Mouse (Mus musculus) cerebellum, adult 8-10 months (tissue): ENCODE data around the gene Frmd4b.

Experiments
- DNase-seq: peaks from one replicate; pipeline ENCODE4 v3.0.0; 2022

Gene Frmd4b

DNA sequence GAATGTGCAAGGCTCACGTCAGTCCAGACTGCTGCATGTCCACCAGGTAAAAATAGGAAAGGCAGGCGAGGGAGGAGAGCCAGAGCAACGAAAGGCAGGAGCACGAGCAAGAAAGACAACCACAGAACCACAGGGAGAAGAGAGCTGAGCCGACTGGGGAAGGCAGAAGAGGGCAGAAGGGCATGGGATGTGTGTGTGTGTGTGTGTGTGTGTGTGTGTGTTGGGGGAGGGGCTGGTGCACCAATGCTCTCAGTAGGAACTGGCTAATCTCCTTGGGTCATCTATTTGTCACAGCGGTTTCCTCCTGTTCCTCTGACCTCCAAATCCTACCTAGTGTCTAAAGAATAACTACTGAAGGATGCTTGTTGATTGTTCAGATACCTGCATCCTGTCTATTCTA, 308.2 kb downstream of the Frmd4b start:
- no peak for DNase-seq

DNA sequence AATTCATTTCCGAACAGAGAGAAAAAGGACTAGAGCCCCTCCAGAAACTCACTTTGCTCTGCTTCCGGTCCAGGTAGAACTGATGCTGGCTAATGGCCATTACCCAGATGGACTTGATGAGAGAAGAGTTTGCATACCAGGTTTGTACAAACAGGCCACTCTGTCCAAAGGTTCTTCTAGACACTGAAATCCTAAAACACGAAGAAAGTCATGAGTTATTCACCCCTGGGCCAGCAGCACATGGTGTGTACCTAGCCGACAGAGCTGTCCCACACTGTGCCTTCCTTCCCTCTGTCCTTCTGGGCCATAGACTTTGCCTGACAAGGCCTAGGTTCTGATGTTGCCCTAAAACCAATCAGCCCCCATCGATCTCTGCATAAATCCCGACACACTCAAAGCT, 308.8 kb downstream of the Frmd4b start:
- DNase-seq: no peak

DNA sequence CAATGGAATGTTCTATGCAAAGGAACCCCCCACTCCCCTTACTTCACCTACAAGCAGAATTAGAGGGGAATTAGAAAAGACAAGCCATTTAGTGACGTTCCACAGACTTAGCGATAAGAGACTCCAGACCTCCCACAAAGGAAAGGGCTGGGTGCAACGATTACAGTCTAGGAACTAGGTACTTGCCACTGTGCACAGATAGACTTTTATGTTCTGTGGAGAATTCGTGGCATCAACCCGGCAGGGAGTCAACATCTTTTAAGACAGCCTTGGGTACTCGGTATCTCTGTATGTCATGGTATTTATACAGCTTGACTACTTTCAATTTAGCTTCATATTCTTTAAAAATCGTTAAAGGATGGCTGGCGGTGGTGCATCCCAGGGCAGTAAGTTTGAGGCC, 310.1 kb downstream of the Frmd4b start:
- no peak for DNase-seq

DNA sequence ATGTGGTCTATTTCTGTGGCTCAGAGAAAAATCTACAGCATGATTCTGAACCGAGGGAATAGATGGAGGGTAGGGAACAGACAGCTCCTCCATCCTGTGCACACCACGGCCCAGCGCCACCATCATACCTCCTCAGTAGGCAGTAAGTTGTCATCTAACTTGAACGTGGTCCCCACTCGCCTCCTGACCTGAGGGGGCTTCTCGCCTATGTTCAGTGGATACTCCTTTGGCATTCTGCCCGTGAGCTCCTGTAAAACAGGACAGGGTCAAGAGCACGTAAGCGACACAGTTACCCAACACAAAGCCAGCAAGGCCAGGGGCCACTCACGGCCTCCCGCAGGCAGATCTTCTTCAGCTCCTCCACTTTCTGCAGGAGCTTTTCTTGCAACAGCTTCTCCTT, 311.0 kb downstream of the Frmd4b start:
- DNase-seq: no peak

DNA sequence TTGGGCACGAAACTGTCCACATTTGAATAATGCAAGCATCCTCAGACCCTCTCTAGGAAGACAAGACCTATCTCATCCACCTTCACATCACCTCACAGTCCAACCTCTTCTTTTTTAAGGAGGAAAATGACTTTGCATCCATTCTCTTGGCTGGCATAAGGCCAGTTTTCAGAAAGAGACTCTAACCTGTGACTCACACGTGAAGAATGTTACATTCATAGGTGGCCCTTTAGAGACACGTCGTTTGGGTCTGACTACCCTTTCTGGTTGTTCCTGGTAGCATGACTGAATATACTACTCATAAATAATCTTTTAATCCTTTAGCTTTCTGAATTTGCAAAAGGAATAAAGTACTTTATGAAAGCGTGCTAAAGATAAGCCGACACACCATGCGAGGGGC, 311.9 kb downstream of the Frmd4b start:
- DNase-seq: no peak

DNA sequence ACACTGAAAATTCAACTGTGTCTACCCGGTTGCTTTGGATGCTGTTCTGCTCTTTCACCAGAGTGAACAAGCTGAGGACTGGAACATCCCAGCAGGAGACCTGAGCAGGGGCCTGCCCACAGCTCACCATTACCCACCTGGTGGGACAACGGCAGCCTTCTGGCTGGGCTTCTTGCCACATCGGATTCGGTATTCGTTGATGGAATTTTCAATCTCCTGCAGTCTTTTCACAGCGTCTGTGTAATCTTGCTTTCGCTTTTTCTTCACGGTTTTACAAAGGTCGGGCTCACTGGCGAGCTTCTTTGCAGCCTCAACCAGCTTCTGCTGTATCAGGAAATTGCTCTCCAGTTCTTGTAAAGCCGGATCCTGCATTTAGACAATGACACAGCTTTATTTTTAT, 312.3 kb downstream of the Frmd4b start:
- DNase-seq: peak; percentile 48

DNA sequence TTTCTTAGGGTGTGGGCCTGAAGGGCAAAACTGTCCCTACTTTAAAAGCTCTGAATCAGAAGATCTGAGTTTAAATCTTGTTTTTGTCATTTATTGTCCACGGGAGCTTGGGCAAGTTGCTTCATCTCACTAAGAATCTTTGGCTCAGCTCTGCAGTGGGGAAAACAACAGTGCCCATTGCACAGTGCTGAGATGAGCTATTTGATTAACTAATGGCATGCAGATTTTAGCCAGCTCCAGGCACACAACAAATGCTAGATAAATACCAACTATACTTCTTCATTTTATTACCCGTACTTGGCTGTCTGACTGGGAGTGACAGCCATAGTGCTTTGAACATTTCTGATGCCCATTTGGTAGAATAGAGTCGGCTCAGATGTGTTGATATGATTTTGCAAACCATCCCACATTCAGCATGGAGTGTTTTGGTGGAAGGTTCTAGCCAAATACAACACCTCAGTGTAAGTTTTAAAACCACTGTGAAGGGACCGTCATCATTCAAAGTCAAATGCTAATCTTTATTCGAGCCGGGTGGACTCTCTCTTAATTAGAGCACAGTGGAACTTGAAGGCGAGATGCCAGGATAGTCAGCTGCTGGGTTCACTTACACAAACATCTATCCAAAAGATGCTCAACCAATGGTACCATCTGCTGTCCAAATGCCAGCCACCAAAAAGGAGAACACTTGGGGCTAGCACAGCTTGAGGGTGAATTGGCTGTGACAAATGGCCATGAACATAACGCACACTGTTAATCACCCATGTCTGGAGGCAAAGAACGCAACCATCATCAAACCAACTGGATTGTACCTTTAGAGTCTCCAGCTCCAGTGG, 313.8 kb downstream of the Frmd4b start:
- peak; percentile 16 for DNase-seq

DNA sequence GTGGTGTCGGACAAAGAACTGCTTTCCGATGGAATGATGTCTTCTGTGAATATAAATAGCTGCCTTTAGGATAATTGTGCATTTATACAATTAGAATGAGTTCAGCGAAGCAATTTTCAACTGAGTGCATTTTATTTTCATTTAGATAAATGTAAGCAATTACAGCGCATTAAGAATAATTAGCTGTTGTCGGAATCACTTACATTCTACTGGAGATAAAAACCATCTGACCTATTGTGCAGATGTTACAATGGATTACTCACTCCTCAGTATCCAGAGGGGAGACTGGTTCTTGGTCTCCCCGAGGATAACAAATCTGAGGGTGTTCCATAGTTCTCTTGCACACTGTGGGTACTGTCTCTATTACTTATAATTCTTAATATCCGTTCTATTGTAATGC, 315.0 kb downstream of the Frmd4b start:
- DNase-seq: no peak

DNA sequence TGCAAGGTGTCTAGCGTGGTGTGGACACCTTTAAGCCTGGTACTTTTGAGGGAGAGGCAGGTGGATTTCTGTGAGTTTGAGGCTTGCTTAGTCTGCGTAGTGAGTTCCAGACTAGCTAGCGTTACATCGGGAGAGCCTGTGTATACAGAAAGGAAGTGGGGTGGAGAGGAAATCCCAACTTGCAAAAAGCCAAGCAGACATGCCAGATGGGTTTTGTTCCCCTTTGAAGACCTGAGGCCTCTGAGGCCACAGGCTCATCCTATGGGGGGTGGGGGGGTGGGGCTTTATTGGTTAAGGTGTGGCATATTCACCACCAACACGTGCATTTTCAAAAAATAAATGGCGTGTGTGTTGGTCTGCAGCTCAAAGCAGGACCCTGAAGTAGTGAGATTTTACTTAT, 316.7 kb downstream of the Frmd4b start:
- no peak for DNase-seq

DNA sequence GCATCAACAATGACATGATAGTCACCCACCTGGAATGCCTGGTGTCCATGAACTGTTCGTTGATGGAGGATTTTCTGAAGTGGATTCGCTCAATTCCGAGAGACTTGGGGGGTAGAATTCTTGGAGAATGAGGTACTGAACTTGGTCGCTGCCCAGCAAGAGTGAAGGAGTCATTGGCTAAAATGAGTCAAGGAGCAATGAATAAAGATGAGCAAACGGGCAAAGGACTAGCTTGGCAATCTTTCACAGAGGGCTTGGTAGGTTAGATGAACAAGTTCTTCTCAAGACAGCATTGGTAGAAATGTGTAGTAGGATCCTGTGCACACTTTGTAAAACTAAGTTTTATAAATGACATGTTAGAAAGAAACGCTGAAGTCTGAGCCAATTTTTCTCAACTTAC, 317.2 kb downstream of the Frmd4b start:
- DNase-seq: no peak

DNA sequence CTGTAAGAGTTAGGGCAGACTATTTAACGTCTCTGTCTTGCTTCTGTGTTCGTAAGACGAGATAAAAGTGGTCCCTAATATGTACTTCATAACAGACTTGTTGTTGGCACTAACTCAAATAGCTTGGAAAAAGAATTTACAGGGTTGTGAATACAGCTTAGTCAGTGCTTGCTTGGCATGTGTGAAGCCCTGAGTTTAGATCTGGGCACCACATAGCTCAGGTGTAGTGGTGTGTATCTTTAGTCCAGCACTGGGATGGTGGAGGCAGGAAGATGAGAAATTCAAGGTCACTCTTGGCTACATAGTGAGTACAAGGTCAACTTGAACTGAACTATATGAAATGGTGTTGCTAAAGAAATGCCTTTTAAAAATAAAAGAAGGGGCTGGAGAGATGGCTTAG, 320.2 kb downstream of the Frmd4b start:
- no peak for DNase-seq

DNA sequence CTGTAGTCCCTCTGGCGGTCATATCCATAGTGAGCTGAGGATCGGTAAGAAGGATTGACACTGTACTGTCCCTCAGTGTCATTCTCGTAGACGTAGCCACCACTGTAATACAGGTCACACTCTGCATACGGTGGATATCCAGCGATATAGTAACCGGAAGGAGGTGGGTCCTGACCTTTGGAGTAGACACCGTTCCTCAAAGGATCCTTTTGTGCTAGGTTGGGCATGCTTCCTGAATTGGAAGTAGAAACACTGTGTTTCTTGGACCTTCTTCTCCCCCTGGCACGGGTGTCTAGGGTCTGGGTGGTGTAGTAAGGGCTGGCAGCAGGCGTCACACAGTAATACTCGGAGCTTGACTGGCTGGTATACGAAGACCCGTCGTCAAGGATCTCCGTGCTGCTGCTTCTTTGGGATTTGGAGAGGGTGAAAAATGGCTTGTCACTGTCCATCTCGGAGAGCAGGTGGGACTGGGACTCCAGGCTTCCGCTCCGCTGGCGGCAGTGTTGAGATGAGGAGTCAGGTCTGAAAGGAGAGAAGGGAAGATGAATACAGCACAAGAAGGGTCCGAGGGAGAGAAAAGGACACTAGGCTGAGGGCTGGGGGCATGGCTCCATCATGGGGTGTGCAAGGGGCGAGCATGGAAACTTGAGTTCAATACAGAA, 321.3 kb downstream of the Frmd4b start:
- no peak for DNase-seq

DNA sequence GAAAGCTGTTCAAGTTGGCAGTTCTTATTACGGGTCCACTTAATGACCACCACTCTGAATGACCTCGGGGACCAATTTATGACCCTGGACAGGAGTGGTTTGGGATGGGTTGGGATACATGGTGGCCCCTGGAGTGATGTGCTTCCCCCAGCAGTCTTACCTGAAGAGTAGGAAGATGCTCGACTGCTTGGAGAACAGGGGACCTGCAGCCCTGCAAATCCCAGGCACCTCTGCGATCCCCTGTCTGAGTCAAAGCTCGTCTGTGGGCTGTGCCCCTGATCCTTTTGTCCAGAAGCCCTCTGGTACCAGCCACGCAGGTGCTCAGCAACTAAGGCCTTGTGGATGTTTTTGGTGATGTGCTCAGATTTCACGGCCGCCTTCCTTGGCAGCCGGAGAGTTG, 321.9 kb downstream of the Frmd4b start:
- no peak for DNase-seq

DNA sequence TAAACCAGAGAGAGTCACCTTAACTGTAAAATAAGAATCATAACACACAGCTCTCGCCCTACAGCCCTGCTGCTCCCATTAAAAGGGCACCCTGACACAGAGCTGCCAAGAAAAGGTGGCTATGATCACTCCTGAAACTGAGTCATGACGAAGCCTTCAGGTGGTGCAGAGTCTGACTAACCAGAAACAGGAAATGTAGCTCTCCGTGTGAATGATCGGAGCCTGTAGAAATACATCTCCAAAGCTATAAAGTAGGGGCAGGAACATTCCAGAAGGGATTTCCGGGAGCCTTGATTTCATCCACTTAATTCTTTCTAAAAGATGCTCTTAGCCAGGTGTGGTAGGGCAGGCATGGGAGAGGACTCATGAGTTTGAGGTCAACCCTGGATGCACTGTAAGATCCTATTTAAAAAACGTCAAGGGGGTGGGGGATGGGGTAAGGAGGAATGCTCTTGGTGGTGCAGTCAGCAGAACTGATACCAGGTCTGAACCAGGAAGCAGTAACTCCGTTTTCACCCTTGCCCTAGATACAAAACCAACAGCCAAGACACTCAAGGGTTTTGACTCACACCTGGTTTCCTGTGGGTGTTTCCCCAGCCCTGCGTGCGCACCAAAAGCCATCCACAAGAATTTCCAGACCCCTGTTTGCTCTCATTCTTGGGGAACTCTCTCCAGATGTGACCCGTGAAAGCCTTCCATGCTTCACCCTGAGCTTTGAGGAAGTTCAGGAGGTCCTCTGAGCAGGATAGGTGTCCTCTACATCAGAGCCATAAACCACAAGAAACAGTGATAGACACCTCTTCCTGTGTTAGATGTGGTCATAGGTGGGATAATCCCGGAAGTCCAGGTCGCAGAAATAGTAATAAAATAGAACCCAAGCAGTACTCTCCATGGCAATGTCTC, 323.4 kb downstream of the Frmd4b start:
- no peak for DNase-seq

DNA sequence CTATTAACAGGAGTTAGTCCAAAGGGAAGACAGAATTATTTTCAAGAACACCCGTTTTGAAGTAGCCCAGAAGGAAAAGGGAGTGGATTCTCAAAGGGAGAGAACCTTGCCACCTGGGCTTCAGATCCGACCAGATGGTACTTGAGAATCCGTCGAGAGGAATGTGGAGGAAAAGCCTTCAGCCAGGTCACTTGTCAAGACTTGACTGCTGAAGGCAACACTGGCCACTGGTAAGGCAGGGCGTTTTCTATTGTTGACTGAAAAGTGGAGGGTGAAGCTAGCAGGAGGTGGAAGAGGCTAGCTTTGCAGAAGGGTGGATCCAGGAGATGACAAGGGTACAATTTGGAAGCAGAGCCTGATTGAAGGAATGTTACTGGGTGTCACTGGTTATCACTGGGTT, 324.4 kb downstream of the Frmd4b start:
- DNase-seq: no peak

DNA sequence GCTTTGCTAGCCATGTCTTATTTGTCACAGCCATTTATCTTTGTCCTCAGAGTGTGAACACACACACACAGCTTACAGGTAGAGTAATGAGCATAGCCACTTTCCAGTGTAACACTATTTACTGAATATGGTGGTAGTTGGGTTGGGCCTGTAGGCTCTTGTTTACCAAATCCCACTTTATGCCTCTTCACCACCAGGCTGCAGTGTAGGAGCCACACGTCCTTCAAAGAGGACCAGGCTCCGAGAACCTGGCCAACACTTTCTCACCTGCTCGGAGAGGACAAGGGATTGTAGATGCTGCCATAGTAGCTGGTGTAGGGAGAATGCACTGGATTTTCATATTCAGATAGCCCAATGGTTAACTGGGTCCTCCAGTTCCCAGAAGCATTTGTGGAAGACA, 325.2 kb downstream of the Frmd4b start:
- DNase-seq: no peak

DNA sequence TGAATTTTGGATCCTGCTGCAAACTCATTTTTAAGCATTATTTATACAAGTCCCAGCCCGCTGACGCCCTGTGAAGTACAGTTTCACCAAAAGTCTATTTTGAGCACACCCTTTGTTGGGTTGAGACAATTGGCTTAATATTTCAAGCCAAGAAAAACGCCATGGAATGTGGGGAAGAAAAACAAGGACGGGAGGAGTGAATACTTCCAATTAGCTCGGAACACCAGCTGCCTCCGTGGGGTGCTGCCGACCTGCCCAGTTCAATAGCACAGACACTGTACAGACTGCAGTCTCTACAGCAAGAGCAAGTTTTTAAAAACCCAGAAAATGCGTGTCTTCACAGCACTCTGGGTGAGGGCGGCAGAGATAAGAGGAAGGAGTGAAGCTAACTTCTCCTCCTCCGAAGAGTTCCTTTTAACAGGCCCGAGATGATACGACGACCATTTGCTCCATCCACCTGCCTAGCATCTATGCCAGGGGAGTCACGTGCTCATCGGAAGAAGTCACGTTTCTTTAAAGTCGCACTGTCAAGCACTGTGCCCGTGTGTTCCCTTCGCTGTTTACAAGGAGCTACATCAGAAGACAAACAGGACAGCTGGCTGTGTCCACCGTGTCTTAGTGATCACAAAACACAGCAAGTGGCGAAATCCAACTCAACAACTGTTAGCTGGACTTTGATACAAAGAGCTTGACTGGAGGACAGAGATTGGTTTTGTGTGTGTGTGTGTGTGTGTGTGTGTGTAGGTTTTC, 326.0 kb downstream of the Frmd4b start:
- DNase-seq: no peak

DNA sequence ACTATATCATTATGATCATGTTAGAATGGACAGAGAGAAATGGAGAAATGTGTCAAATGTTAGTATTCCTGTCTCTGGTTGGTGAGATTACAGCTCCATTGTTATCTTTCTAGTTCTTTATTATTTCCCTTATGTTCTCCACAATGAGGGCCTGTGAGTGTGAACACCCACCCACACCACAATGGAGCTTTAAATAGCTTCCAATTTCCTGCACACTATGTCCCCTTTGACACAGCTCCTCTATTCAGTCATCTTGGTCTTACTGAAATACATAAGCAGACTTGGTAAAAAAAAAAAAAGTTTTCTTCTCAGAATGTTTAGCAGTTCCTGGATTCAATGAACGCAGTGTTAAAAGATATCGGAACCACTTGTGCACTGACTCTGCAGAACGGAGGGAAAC, 326.7 kb downstream of the Frmd4b start:
- DNase-seq: no peak

DNA sequence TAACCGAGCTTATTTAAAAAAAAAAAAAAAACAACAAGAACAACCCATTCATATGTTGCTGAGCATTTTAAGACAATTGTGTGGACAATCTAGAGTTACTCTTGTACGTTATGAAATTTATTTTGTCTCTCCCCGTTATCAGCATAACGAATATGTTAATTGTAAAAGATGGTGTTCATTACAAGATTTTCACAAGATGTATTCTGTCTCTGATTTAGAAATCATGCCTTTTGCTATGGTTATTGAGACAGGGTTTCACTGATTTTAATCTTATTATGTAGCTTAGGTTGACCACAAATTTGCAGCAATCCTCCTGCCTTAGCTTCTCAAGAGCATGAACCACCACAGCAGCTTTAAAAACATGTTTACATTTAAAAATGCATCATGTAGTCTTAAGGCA, 327.5 kb downstream of the Frmd4b start:
- no peak for DNase-seq

DNA sequence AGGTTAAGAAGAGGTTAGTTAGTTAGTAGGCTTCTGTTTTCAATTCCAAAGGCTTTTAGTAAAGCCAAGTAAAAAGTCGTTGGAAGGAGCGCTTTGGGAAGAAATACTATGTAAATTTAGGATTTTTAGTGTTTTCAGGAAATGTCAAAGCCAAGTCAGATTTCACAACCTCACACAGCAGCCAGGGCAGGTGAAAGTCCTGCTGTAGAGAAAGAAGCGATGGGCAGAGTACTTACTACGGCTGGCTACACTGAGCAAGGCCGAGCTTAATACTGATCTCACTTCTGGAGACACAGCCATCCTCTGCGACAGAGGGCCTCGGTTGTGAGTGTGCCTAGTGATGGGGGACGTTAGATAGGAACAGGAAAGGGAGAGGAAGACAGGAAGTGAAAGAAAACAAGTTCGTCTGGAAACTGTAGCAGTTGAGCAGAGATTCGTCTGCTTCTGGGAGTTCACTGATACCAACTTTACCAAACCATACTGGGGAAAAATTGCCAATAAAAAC, 328.0 kb downstream of the Frmd4b start:
- no peak for DNase-seq

DNA sequence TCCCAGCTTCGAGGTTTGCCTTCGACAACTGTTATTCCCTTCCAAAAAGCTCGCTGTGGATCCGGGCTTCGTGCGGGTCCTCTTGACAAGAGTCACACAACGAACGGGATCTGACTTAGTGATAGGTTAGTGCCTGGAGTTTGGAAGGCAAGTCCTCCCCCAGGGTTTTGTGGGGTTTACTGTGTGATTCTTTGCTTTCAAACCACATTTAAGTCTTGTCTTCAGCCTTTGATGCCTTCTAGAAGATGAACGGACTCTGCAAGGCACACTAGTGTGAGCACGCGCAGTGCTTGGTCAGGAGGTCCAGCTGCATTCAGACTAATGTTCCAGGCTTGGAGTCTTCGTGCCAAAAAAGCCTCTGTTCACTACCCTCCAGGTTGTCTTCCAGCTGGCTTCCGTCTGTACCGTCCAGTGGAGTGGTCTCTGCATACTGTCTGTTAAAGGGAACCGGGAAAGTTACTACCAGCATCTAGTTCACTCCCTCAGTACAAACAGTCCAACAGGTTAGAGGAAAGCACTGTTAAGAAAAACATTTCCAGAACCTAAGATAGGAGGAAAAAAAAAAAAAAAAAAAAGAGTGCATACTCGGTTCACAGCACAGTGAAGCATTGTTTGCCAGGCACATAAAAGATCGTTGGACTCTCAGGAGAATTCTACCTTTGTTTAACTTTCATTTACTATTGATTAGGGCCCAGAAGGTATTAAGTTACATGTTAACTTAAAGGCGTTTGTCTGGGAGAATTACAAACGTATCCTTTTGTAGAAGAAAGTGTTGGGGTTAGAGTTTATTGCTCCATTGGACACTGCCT, 329.1 kb downstream of the Frmd4b start:
- DNase-seq: no peak

DNA sequence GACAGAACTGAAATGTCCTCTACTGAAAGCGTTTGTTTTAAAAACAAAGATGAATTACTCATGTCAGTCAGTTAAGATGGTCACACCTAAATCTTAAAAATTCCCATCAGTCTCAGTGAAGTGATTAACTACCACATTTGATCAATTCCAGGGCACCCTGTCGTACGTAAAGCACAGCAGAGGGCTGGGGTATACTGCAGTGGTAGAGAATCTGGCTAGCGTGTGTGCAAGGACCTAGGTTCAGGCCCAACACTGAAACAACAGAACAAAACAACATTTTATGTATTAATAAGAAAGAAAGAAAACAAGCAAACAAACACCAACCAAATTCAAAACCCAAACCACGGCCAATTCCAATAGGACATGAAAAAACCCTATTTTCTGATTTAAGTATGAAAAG, 331.0 kb downstream of the Frmd4b start:
- DNase-seq: no peak
